Mouse (Mus musculus): ENCODE data around the gene Fam71f1. TPM values are rescaled to one million over a fixed set of nuclear protein-coding genes. Genes with fewer than 3 reads are reported as not detected.

The Fam71f1 gene
- total RNA-seq, 2 experiments from 2014 or later: not detected

Other genes starting within 250 kb of the Fam71f1 start
- 10 to 100 TPM; 29.4 to 32.8 TPM for gene Rbm28, start 154.1 kb upstream of the Fam71f1 start, total RNA-seq (2021)
- gene Prrt4, start 139.6 kb upstream of the Fam71f1 start, total RNA-seq (2021): 1 to 10 TPM; 9.0 to 9.4 TPM
- gene Impdh1, start 102.8 kb upstream of the Fam71f1 start, total RNA-seq (2021): 100 to 1,000 TPM; 111 to 112 TPM
- 1 to 10 TPM; 6.1 to 6.2 TPM for gene Hilpda, start 46.7 kb upstream of the Fam71f1 start, total RNA-seq (2021)
- under 1 TPM in 1 of 2 experiments, not detected in 1; 0.43 TPM for gene Fam71f2, start 39.5 kb upstream of the Fam71f1 start, total RNA-seq (2021)
- gene Calu, start 28.9 kb downstream of the Fam71f1 start, total RNA-seq (2021): 100 to 1,000 TPM; 100 to 101 TPM
- under 1 TPM; 0.39 to 0.99 TPM for gene Opn1sw, start 69.3 kb downstream of the Fam71f1 start, total RNA-seq (2021)
- gene Ccdc136, start 77.2 kb downstream of the Fam71f1 start, total RNA-seq (2021): 100 to 1,000 TPM in 1 of 2 experiments, 10 to 100 TPM in 1; 95.7 to 101 TPM
- gene Flnc, start 114.1 kb downstream of the Fam71f1 start, total RNA-seq (2021): 1 to 10 TPM; 1.8 to 2.0 TPM
- 100 to 1,000 TPM; 246 to 249 TPM for gene Atp6v1f, start 148.6 kb downstream of the Fam71f1 start, total RNA-seq (2021)
- 1 to 10 TPM in 1 of 2 experiments, under 1 TPM in 1; 0.54 to 1.1 TPM for gene Atp6v1fnb, start 152.3 kb downstream of the Fam71f1 start, total RNA-seq (2021)
- 1 to 10 TPM; 6.7 to 8.9 TPM for gene Kcp, start 188.8 kb downstream of the Fam71f1 start, total RNA-seq (2021)
- 1 to 10 TPM; 3.1 to 3.5 TPM for gene Irf5, start 207.5 kb downstream of the Fam71f1 start, total RNA-seq (2021)